Mouse (Mus musculus) neural tube, embryonic 11.5 days (tissue): ENCODE measurements around the gene Gdpgp1. TPM values are rescaled to one million over a fixed set of nuclear protein-coding genes. Genes with fewer than 3 reads are reported as not detected.

Experiments used
- ATAC-seq: fragments of 200-750 bp; cut with Nextera tagmentation; 2 replicates; pipeline ENCODE4 v1.8.0; 2017; ENCODE audit warnings: moderate number of reproducible peaks, mild to moderate bottlenecking, moderate TSS enrichment, moderate library complexity; ENCODE audit not compliant: insufficient read depth, low FRiP score, low TSS enrichment
- DNase-seq: peaks from one replicate; pipeline ENCODE4 v3.0.0-alpha.2; 2015; ENCODE audit warnings: low spot score
- H3K27ac ChIP-seq: fragments of 300-500 bp; sonication (generic); 2 replicates; pipeline ENCODE4 v1.5.1; 2014; ENCODE audit warnings: low read depth, mild to moderate bottlenecking, low read length
- H3K27me3 ChIP-seq: fragments of 300-500 bp; sonication (generic); 2 replicates; pipeline ENCODE4 v1.6.1; 2014; ENCODE audit warnings: mild to moderate bottlenecking, low read length, mixed read lengths; ENCODE audit not compliant: control insufficient read depth, insufficient read depth
- H3K36me3 ChIP-seq: fragments of 300-500 bp; sonication (generic); 2 replicates; pipeline ENCODE4 v1.6.1; 2014; ENCODE audit warnings: mild to moderate bottlenecking, low read length, moderate library complexity, mixed read lengths; ENCODE audit not compliant: control insufficient read depth, insufficient read depth
- H3K4me1 ChIP-seq: fragments of 300-500 bp; sonication (generic); 2 replicates; pipeline ENCODE4 v1.6.1; 2014; ENCODE audit warnings: low read length, mixed read lengths; ENCODE audit not compliant: control insufficient read depth, insufficient read depth
- H3K4me2 ChIP-seq: fragments of 300-500 bp; sonication (generic); 2 replicates; pipeline ENCODE4 v1.6.1; 2014; ENCODE audit warnings: low read depth, mild to moderate bottlenecking, moderate library complexity
- H3K4me3 ChIP-seq: fragments of 300-500 bp; sonication (generic); 2 replicates; pipeline ENCODE4 v1.5.1; 2014; ENCODE audit warnings: low read depth, low read length
- H3K9ac ChIP-seq: fragments of 300-500 bp; sonication (generic); 2 replicates; pipeline ENCODE4 v1.6.1; 2014; ENCODE audit warnings: mild to moderate bottlenecking, low read length
- H3K9me3 ChIP-seq: fragments of 300-500 bp; sonication (generic); 2 replicates; pipeline ENCODE4 v1.6.1; 2016; ENCODE audit warnings: low read length; ENCODE audit not compliant: control insufficient read depth
- WGBS: fragments of 180-500 bp; shearing (Covaris S2); extraction: QIAGEN DNeasy Blood & Tissue Kit; methylation state at CpG from one replicate; pipeline ENCODE4 v1.1.7; 2014; 5-methylcytosine and 5-hydroxymethylcytosine counted together
- polyA plus RNA-seq: library from polyadenylated mRNA; unstranded; fragments of >200 nt; fragmentation: Nextera tagmentation; extraction: Ambion mirVana; gene quantifications from 2 replicates; pipeline ENCODE4 v1.2.1, GENCODE M21; 2014

The Gdpgp1 gene
- polyA plus RNA-seq, 1 experiment from 2014 or later, result 4.9 TPM

- H3K9ac ChIP-seq, result no peak overlapping the region
- H3K4me3 ChIP-seq, result no peak overlapping the region
- H3K9me3 ChIP-seq, result no peaks in the 10 kb centered on the region
- ATAC-seq, result no peak
- H3K36me3 ChIP-seq, result no peaks in the 10 kb centered on the region
- no peak overlapping the region for H3K4me2 ChIP-seq
- 87% methylated on average over 5 of the region's 5 CpGs for WGBS
- peak overlapping the region; percentile 51; the same call in 1 of the 2 replicates for H3K27ac ChIP-seq
- H3K4me1 ChIP-seq, result peaks cover 11% of the 10 kb centered on the region
- no peak for DNase-seq
- H3K27me3 ChIP-seq, result no peaks in the 10 kb centered on the region
Observed at GRCm38 (mm10) chr7:80202961-80203360, 29.7 kb upstream of the Gdpgp1 start.

GRCm38 (mm10) chr7:80203638-80204096, 29.0 kb upstream of the Gdpgp1 start:
- peak overlapping the region; percentile 51 for H3K27ac ChIP-seq
- no peaks in the 10 kb centered on the region for H3K36me3 ChIP-seq
- no peak for DNase-seq
- peaks cover 11% of the 10 kb centered on the region for H3K4me1 ChIP-seq
- H3K27me3 ChIP-seq, result no peaks in the 10 kb centered on the region
- H3K4me3 ChIP-seq, result no peak overlapping the region
- no peak for ATAC-seq
- no peaks in the 10 kb centered on the region for H3K9me3 ChIP-seq
- 69% methylated on average over 12 of the region's 12 CpGs for WGBS
- no peak overlapping the region for H3K9ac ChIP-seq
- H3K4me2 ChIP-seq, result no peak overlapping the region

DNA sequence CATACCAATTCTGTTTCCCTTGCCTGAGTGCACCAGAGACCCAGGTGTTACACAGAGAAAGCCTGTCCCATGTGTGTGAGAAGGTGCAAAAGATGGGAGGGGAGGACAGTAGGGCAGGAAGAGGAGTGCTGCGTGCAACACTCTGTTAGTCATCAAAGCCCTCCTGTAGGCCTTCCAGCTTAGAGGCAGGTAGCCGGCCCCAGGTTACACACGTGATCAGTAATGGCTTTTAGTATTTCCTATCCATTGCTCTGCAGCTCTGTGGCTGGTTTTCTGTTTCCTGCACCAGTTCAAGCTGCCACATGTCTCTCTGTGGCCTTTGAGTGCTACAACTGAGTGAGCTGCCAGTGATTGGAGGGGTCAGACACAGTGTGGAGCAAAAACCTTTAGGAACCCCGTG, 28.3 kb upstream of the Gdpgp1 start:
- Histone ChIP-seq H3K9ac (no peak overlapping the region), H3K4me3 (no peak overlapping the region), H3K4me1 (peaks cover 8% of the 10 kb centered on the region), H3K4me2 (no peak overlapping the region), H3K9me3 (no peaks in the 10 kb centered on the region), H3K27me3 (no peaks in the 10 kb centered on the region), H3K27ac (no peak overlapping the region), H3K36me3 (no peaks in the 10 kb centered on the region)
- no peak for DNase-seq
- ATAC-seq, result no peak
- 80% methylated on average over 4 of the region's 4 CpGs for WGBS

DNA sequence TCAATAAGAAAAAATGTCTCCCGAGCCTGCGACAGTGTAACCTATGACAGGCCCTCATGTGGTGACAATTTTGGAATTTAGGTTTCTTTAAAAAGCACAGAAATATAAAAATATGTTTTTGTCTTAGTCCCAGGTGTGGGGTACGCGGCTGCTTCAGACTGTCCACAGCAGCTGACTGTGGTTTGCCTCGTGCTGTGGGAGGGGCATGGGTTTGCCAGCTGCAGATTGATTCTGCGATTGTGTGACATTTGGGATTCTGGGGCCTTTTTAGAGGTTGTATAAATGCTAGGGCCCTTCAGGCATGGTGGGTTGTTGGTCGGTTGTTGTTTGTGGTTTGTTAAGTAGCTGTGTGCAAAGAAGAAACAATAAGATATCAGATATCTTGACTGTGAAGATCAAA, 27.7 kb upstream of the Gdpgp1 start:
- no peak overlapping the region for H3K9ac ChIP-seq
- ATAC-seq, result no peak
- no peak overlapping the region for H3K27ac ChIP-seq
- H3K4me3 ChIP-seq, result no peak overlapping the region
- no peaks in the 10 kb centered on the region for H3K27me3 ChIP-seq
- DNase-seq, result no peak
- 88% methylated on average over 7 of the region's 7 CpGs for WGBS
- peaks cover 4% of the 10 kb centered on the region; the same call in 1 of the 2 replicates for H3K4me1 ChIP-seq
- no peaks in the 10 kb centered on the region for H3K9me3 ChIP-seq
- no peak overlapping the region for H3K4me2 ChIP-seq
- H3K36me3 ChIP-seq, result no peaks in the 10 kb centered on the region

DNA sequence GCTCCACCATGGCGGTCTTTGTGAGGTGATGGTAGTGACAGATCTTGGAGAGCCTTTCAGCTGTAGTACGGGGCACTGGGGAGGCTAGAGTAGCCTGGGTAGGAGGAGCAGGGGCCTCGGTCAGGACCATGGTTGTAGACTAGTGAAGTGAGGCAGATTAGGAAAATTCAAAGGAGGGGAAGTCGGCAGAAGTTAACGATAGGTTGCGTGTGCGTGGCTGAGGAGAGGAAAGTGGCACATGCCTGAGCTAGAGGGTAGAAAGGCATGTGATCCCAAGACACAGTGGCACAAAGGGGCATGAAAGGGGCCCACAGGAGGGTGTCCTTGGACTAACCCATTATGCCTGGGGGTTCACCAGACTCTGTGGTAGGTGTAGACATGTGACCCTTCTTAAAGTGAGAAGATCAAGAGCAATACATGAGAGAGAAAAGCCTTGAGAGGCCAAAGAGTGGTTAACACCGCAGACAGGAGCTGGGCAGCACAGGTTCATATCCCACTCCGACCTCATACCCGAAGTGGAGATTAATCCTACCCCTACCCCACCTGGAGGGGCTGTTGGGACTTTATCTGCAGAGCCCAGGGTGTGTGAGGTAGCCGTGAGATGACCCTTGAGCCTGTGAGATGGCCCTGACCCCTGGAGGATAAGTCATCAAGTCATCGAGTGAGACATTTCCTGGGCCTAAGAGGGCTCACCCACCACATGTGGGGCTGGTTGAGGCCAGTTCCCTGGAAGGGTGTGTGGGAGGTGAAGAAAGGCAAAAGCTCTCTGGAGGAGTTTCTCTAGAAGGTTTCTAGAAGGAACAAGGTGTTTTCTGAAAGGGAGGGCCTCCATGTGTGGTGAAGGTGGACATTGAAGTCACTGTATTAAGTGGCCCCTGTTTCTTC, 26.7 kb upstream of the Gdpgp1 start:
- Histone ChIP-seq H3K4me3 (no peak overlapping the region), H3K27ac (no peak overlapping the region), H3K4me1 (no peaks in the 10 kb centered on the region; the same call in 1 of the 2 replicates), H3K27me3 (no peaks in the 10 kb centered on the region), H3K9ac (no peak overlapping the region), H3K9me3 (no peaks in the 10 kb centered on the region), H3K36me3 (no peaks in the 10 kb centered on the region), H3K4me2 (no peak overlapping the region)
- no peak for DNase-seq
- ATAC-seq, result no peak
- 92% methylated on average over 12 of the region's 12 CpGs for WGBS

DNA sequence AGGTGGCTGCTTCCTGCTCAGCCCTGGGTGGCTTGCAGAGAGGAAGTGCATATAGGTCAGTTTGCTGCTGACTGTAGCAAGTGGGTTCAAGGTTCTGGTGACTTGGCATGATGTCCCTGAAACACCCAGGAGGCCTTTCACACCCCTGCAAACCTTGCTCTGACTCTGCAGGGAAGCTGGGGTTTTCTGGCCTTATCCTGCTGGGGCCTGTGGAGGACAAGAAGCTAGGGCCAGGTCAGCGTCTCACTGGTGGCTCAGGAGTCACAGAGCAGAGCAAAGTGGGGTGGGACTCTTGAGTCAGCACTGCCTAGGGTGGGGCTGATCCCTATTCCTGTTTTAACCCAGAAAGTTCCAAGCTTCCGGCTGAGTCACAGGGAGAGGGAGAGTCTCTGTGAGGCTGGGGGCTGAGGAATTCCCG, 25.3 kb upstream of the Gdpgp1 start:
- no peak overlapping the region for H3K27ac ChIP-seq
- H3K9ac ChIP-seq, result no peak overlapping the region
- H3K4me2 ChIP-seq, result no peak overlapping the region
- no peaks in the 10 kb centered on the region; the same call in 1 of the 2 replicates for H3K4me1 ChIP-seq
- H3K36me3 ChIP-seq, result no peaks in the 10 kb centered on the region
- no peak for ATAC-seq
- 63% methylated on average over 3 of the region's 3 CpGs for WGBS
- H3K27me3 ChIP-seq, result no peaks in the 10 kb centered on the region
- no peaks in the 10 kb centered on the region for H3K9me3 ChIP-seq
- H3K4me3 ChIP-seq, result no peak overlapping the region
- no peak for DNase-seq

GRCm38 (mm10) chr7:80208026-80208642, 24.5 kb upstream of the Gdpgp1 start:
- Histone ChIP-seq H3K27ac (no peak overlapping the region), H3K4me1 (no peaks in the 10 kb centered on the region; the same call in 1 of the 2 replicates)
- ATAC-seq, result no peak

GRCm38 (mm10) chr7:80208738-80209430, 23.8 kb upstream of the Gdpgp1 start:
- Histone ChIP-seq H3K4me1 (no peaks in the 10 kb centered on the region), H3K36me3 (no peaks in the 10 kb centered on the region), H3K27me3 (no peaks in the 10 kb centered on the region), H3K4me3 (0 out of 2 replicates have a peak overlapping the region, but pooled peaks have one; percentile 8), H3K9me3 (no peaks in the 10 kb centered on the region), H3K4me2 (no peak overlapping the region), H3K9ac (no peak overlapping the region), H3K27ac (no peak overlapping the region)
- DNase-seq, result no peak
- ATAC-seq, result no peak
- 90% methylated on average over 10 of the region's 10 CpGs for WGBS

More at GRCm38 (mm10) chr7:80208026-80208642, 24.5 kb upstream of the Gdpgp1 start:
- Histone ChIP-seq H3K36me3 (no peaks in the 10 kb centered on the region), H3K4me3 (no peak overlapping the region), H3K27me3 (no peaks in the 10 kb centered on the region), H3K9ac (no peak overlapping the region), H3K9me3 (no peaks in the 10 kb centered on the region), H3K4me2 (no peak overlapping the region)
- no peak for DNase-seq
- WGBS, result 88% methylated on average over 18 of the region's 18 CpGs
